Mouse (Mus musculus) embryonic facial prominence, embryonic 11.5 days (tissue): ENCODE measurements around the gene Gm20388. TPM values are rescaled to one million over a fixed set of nuclear protein-coding genes. Genes with fewer than 3 reads are reported as not detected.

Experiments
- ATAC-seq: fragments of 200-750 bp; cut with Nextera tagmentation; replicated peaks from 2 replicates; pipeline ENCODE4 v1.8.0; 2017; ENCODE audit warnings: low read depth; ENCODE audit not compliant: insufficient number of reproducible peaks, low FRiP score, low TSS enrichment
- DNase-seq: peaks from one replicate; pipeline ENCODE4 v3.0.0-alpha.2; 2015; ENCODE audit warnings: low spot score
- H3K27ac ChIP-seq: fragments of 300-500 bp; sonication (generic); replicated peaks from 2 replicates; pipeline ENCODE4 v1.5.1; 2014; ENCODE audit warnings: mild to moderate bottlenecking, low read depth, low read length, control low read depth
- H3K27me3 ChIP-seq: fragments of 300-500 bp; sonication (generic); 2 replicates; pipeline ENCODE4 v1.6.1; 2014; ENCODE audit warnings: mild to moderate bottlenecking, low read length, moderate library complexity, mixed read lengths; ENCODE audit not compliant: control insufficient read depth, insufficient read depth
- H3K36me3 ChIP-seq: fragments of 300-500 bp; sonication (generic); replicated peaks from 2 replicates; pipeline ENCODE4 v1.6.1; 2014; ENCODE audit warnings: low read depth, mild to moderate bottlenecking, low read length, moderate library complexity, mixed read lengths; ENCODE audit not compliant: control insufficient read depth, insufficient read depth
- H3K4me1 ChIP-seq: fragments of 300-500 bp; sonication (generic); 2 replicates; pipeline ENCODE4 v1.6.1; 2014; ENCODE audit warnings: low read length, mixed read lengths; ENCODE audit not compliant: control insufficient read depth, insufficient read depth
- H3K4me2 ChIP-seq: fragments of 300-500 bp; sonication (generic); 2 replicates; pipeline ENCODE4 v1.6.1; 2014; ENCODE audit warnings: low read depth, mild to moderate bottlenecking, control low read depth, low read length, moderate library complexity
- H3K4me3 ChIP-seq: fragments of 300-500 bp; sonication (generic); 2 replicates; pipeline ENCODE4 v1.5.1; 2014; ENCODE audit warnings: low read depth, low read length, control low read depth
- H3K9ac ChIP-seq: fragments of 300-500 bp; sonication (generic); replicated peaks from 2 replicates; pipeline ENCODE4 v1.6.1; 2014; ENCODE audit warnings: mild to moderate bottlenecking, control low read depth, low read length
- H3K9me3 ChIP-seq: fragments of 300-500 bp; sonication (generic); replicated peaks from 2 replicates; pipeline ENCODE4 v1.6.1; 2016; ENCODE audit warnings: mild to moderate bottlenecking, low read length, inconsistent platforms, mixed read lengths; ENCODE audit not compliant: control insufficient read depth
- WGBS: fragments of 180-500 bp; shearing (Covaris S2); extraction: QIAGEN DNeasy Blood & Tissue Kit; methylation state at CpG from one replicate; pipeline ENCODE4 v1.1.7; 2014; 5-methylcytosine and 5-hydroxymethylcytosine counted together
- polyA plus RNA-seq: library from polyadenylated mRNA; unstranded; fragments of >200 nt; fragmentation: Nextera tagmentation; extraction: Ambion mirVana; gene quantifications from 2 replicates; pipeline ENCODE4 v1.2.1, GENCODE M21; 2014

Gm20388 gene
- polyA plus RNA-seq, 1 experiment from 2014 or later, result 3.1 TPM

- H3K4me2 ChIP-seq, result no peak overlapping the region
- ATAC-seq (peak; percentile 38; the same call in 1 of the 2 replicates), DNase-seq (peak; percentile 89)
- no peaks in the 10 kb centered on the region for H3K36me3 ChIP-seq
- H3K9me3 ChIP-seq, result no peaks in the 10 kb centered on the region
- H3K4me1 ChIP-seq, result no peaks in the 10 kb centered on the region
- no peaks in the 10 kb centered on the region for H3K27me3 ChIP-seq
- H3K27ac ChIP-seq, result no peak overlapping the region
- no peak overlapping the region for H3K4me3 ChIP-seq
- H3K9ac ChIP-seq, result no peak overlapping the region
- 37% methylated on average over 8 of the region's 8 CpGs for WGBS
Measured at GRCm38 (mm10) chr8:122830349-122831061, 2919.9 kb downstream of the Gm20388 start.

DNA sequence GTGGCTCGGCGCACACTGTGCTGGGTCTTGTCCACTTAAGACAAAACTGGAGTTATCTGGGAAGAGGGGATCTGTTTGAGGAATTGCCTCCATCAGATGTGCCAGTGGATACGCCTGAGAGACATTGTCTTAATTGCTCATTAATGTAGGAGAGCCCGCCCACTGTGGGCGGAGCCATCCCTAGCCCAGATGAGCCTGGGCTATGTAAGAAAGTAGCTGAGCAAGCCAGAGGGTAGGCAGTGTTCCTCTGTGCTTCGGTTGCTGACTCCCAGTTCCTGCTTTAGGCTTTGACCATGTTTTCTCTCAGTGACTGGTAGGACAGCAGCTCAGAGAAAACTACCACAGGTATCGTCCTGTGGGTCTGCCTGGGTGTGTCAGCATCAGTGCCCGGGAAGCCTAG, 2923.8 kb downstream of the Gm20388 start:
- ATAC-seq, result no peak

GRCm38 (mm10) chr8:122834971-122835370, 2924.3 kb downstream of the Gm20388 start:
- ATAC-seq (no peak), DNase-seq (peak; percentile 87)
- Histone ChIP-seq H3K27me3 (no peaks in the 10 kb centered on the region), H3K27ac (no peak overlapping the region), H3K4me3 (no peak overlapping the region), H3K9me3 (no peaks in the 10 kb centered on the region), H3K9ac (no peak overlapping the region), H3K4me2 (no peak overlapping the region), H3K4me1 (no peaks in the 10 kb centered on the region), H3K36me3 (no peaks in the 10 kb centered on the region)
- 32% methylated on average over 7 of the region's 8 CpGs for WGBS

More for the DNA sequence above, 2923.8 kb downstream of the Gm20388 start:
- Histone ChIP-seq H3K4me1 (no peaks in the 10 kb centered on the region), H3K4me3 (no peak overlapping the region), H3K9me3 (no peaks in the 10 kb centered on the region), H3K9ac (no peak overlapping the region), H3K36me3 (no peaks in the 10 kb centered on the region), H3K27ac (no peak overlapping the region), H3K27me3 (no peaks in the 10 kb centered on the region), H3K4me2 (no peak overlapping the region)
- no peak for DNase-seq
- WGBS, result 86% methylated on average over 8 of the region's 8 CpGs

DNA sequence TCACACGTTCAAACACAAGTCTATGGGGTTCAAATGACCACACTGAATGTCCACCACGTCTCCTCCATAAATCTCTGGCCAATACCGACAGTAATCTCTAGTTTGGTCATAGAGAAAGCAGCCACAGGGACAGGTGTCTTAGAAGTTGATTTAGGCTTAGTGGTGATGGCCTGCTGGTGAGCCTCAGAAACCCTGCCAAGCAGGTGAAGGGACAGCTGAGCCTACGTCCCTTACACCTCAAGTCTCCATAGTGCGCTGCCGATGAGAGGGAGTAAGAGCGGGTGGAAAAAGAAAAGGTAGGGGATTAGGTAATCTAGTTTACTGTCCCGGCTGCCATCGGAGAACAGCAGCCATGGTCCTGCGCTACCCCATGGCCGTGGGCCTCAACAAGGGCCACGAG, 2925.6 kb downstream of the Gm20388 start:
- ATAC-seq, result no peak
- WGBS, result 89% methylated on average over 12 of the region's 12 CpGs
- no peaks in the 10 kb centered on the region for H3K4me1 ChIP-seq

GRCm38 (mm10) chr8:122836696-122837095, 2926.1 kb downstream of the Gm20388 start:
- 93% methylated on average over 13 of the region's 13 CpGs for WGBS
- H3K4me3 ChIP-seq, result no peak overlapping the region
- H3K9ac ChIP-seq, result no peak overlapping the region
- no peak overlapping the region for H3K27ac ChIP-seq
- no peak for DNase-seq
- no peaks in the 10 kb centered on the region for H3K27me3 ChIP-seq
- ATAC-seq, result no peak
- no peaks in the 10 kb centered on the region for H3K9me3 ChIP-seq
- no peaks in the 10 kb centered on the region for H3K36me3 ChIP-seq
- H3K4me1 ChIP-seq, result no peaks in the 10 kb centered on the region
- no peak overlapping the region for H3K4me2 ChIP-seq

More for the DNA sequence above, 2925.6 kb downstream of the Gm20388 start:
- H3K27me3 ChIP-seq, result no peaks in the 10 kb centered on the region
- no peak overlapping the region for H3K27ac ChIP-seq
- DNase-seq, result no peak
- H3K9me3 ChIP-seq, result no peaks in the 10 kb centered on the region
- H3K36me3 ChIP-seq, result no peaks in the 10 kb centered on the region
- no peak overlapping the region for H3K4me3 ChIP-seq
- no peak overlapping the region for H3K4me2 ChIP-seq
- H3K9ac ChIP-seq, result no peak overlapping the region

DNA sequence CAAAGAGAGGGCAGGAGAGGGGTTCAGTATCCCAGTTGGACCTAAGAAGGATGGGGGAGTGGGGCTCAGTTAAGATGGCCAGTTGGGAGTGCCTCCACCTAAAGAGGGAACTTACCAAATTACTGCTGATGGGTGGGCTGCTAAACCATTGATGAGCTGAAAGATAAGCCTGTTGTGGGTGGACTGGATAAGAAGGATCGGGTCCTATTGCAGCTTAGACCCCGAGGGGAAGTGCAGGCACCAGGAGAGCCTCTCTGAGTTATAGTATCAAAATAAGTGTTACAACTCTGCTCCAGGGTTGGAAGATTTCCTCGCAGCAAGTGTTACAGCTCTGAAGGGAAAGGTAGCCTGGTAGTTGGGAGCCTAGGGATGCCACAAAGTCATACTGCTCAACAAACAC, 2933.5 kb downstream of the Gm20388 start:
- no peaks in the 10 kb centered on the region for H3K27me3 ChIP-seq
- no peak overlapping the region for H3K4me2 ChIP-seq
- no peak for ATAC-seq
- H3K9me3 ChIP-seq, result no peaks in the 10 kb centered on the region
- no peak overlapping the region for H3K4me3 ChIP-seq
- H3K36me3 ChIP-seq, result no peaks in the 10 kb centered on the region
- no peak overlapping the region for H3K9ac ChIP-seq
- 67% methylated on average over 3 of the region's 3 CpGs for WGBS
- H3K27ac ChIP-seq, result no peak overlapping the region
- DNase-seq, result no peak
- H3K4me1 ChIP-seq, result no peaks in the 10 kb centered on the region

- no peaks in the 10 kb centered on the region for H3K4me1 ChIP-seq
- no peaks in the 10 kb centered on the region for H3K9me3 ChIP-seq
- H3K4me3 ChIP-seq, result no peak overlapping the region
- H3K27me3 ChIP-seq, result no peaks in the 10 kb centered on the region
- WGBS, result 79% methylated on average over 4 of the region's 4 CpGs
- no peak for ATAC-seq
- no peak overlapping the region for H3K27ac ChIP-seq
- DNase-seq, result no peak
- no peaks in the 10 kb centered on the region for H3K36me3 ChIP-seq
- H3K4me2 ChIP-seq, result no peak overlapping the region
- no peak overlapping the region for H3K9ac ChIP-seq
Measured at GRCm38 (mm10) chr8:122845662-122846061, 2935.0 kb downstream of the Gm20388 start.

DNA sequence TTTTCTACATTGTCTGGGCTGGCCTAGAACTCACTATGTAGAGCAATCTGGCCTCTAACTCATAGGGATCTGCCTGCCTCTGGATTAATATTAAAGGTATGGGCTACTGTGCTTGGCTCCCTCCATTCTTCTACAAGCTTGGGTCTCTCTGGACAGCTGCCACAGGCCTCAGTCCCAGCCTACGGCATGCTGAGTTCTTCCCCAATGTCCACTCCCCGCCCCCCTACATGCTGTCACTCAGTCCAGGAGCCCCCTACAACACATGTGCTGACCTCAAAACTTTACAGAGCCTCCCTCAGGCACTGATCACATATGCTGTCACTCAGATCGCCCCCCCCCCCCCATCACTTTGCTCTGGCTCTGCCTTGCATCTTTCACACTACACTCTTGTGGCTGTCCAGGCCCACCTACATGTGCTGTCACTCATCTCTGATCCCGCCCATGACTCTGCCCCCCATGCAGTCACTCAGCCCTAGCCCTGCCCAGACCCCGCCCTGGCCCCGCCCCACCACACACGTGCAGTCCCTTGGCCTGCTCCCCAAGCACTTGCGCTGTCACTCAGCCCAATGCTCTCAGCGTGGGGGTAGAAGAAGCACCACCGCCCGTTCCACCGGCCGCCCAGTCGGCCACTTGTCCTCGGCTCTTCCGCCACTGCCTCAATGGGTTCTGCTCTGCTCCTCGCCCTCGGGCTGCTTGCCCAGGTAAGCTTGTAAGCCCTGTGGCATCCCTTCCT, 2937.4 kb downstream of the Gm20388 start, which contains the start of gene Cdh15:
Gene Cdh15 (plus strand): TSS at position 138 of the 733 bp plus-strand sequence.
- 11% methylated on average over 17 of the region's 18 CpGs for WGBS
- Histone ChIP-seq H3K27me3 (no peaks in the 10 kb centered on the region), H3K9me3 (no peaks in the 10 kb centered on the region), H3K4me2 (peak within 1 kb of the TSS; percentile 27), H3K27ac (no peak within 1 kb of the TSS), H3K4me1 (no peaks in the 10 kb centered on the region), H3K9ac (0 out of 2 replicates have a peak within 1 kb of the TSS, but pooled peaks have one; percentile 15), H3K36me3 (no peaks in the 10 kb centered on the region), H3K4me3 (no peak within 1 kb of the TSS)
- DNase-seq, result peak; percentile 76
- ATAC-seq, result peak; percentile 80
